Mouse (Mus musculus): Measurements from ENCODE around the gene Capn15. TPM values are rescaled to one million over a fixed set of nuclear protein-coding genes. Genes with fewer than 3 reads are reported as not detected.

Capn15 gene
- polyA plus RNA-seq (2012; fragmentation: generic; extraction: Trizol) = 10 to 100 TPM in 1 of 2 experiments, 1 to 10 TPM in 1; 4.7 to 13.1 TPM

GRCm38 (mm10) chr17:25985306-25986294, at the start of gene Capn15:
Gene Capn15, minus strand, starts transcription at chr17:25985796.

DNA sequence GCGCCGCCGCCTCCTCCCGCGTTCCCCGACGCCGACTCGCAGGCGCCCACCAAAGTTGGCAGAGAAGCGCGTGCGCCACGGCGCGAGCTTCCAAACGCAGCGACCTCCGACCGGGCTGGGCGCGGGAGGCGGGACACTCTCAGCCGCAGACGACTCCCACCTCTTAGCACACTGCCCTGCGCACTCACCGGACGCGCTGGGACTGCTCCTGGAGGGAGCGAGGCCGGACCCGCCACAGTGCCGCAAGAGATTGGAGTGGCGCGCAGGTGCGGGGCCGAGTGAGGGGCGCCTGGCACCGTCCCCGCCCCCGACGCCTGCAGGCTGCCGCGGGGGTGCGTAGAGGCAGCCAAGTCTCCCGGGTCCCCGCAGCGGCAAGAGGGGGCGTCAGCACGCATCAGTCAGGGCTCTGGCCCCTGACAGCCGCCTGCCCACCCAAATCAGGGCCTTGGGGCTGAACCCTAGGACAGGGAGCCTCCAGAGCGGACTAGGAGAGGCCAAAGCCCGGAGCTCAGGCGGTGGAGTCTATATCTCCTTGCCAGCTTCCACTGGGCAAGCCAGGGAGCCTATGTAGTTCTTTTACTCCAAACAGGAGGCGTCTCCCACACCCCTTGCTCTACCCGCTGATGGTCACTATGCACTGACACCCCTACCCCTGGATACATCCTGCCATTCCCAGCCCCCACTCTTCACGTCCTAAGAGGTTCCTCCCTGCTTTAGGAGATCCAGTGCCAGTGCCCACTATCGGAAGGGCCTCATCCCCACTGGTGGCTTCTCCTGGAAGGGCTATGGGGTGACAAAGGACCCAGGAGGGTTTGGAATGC, 33.6 kb downstream of the Capn15 start, which contains the start of gene A930017K11Rik:
A930017K11Rik (minus strand) TSS at position 763 of the 821 bp plus-strand sequence.

DNA sequence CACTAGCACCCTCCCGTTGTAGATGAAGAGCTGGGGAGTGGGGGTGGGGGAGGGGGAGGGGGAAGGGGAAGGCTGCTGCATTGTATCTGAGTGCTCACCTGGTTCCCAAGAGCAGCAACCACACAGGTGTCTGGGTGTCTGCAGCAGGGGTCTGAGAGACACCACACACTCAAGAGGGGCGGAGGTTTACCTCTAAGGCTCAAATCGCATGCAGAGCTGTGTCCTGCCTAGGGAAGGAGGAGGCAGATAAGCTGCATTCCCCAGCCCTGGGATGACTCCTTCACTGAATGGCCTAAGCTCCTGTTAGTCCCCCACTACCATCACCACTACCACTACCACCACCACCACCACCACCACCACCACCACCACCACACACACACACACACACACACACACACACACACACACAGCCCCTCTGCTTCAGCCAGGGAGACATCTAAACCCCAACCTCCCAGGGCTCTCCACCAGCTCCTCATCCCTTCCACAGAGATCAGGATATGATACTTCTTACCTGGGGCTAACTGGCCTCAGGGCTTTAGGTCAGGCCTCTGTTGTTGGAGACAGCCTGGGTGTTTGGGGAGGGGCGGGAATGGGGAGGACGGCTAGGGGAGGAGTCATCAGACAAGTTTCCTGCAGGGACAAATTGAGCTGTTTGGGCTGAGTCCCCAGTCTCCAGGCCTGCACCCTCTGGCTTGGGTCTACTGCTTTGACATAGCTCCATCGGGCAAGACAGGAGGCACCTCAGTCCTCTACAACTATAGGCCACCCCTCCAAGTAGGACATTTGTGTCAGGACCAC, 41.0 kb downstream of the Capn15 start, which contains the start of the genes Pigq and Nhlrc4:
Pigq (minus strand) TSS at position 571 of the 798 bp plus-strand sequence.
Nhlrc4 (minus strand) TSS at position 596 of the 798 bp plus-strand sequence.

DNA sequence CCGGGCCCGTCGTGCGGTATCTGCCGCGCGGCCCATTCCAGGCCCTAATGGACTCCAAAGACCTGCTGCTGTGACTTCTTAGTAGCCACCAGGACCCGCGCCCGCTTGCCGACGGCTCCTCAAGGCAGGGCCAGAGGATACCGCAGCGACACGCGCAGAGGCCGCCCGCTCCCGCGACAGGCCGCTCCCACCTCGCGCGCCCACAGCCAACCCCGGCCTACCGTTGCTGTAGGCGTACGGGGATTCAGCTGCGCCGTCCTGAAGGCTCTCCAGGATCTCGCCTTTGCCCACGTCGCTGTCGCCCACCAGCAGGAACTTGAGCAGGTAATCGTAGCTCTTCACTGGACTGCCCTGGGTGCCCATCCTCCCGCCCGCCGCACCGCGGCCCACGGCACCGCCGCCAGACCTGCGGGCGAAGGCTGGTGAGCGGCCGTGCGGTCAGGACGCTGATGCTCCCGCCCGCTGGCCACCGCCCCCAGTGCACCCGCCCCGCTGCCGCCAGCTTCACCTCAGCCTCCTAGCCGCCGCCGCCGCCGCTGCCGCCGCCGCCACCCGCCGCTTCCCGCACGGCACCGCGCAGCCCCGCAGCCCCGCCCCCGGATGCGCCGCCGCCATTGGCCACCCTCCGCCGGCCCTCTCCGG, 66.3 kb downstream of the Capn15 start, which contains the start of gene Rab40c:
Rab40c (minus strand) TSS at position 584 of the 642 bp plus-strand sequence.

Other genes starting within 250 kb of the Capn15 start
- gene Mslnl, start 249.8 kb downstream of the Capn15 start, polyA plus RNA-seq (2012; fragmentation: generic; extraction: Trizol) = under 1 TPM; 0.01 to 0.05 TPM
- gene Msln, start 231.4 kb downstream of the Capn15 start, polyA plus RNA-seq (2012; fragmentation: generic; extraction: Trizol) = 10 to 100 TPM in 1 of 2 experiments, 1 to 10 TPM in 1; 5.9 to 17.1 TPM
- 10 to 100 TPM; 19.4 to 24.0 TPM for gene Narfl, start 212.0 kb downstream of the Capn15 start, polyA plus RNA-seq (2012; fragmentation: generic; extraction: Trizol)
- 10 to 100 TPM; 33.9 to 66.4 TPM for gene Haghl, start 200.1 kb downstream of the Capn15 start, polyA plus RNA-seq (2012; fragmentation: generic; extraction: Trizol)
- under 1 TPM; 0.11 to 0.14 TPM for gene Ccdc78, start 199.2 kb downstream of the Capn15 start, polyA plus RNA-seq (2012; fragmentation: generic; extraction: Trizol)
- gene Fam173a, start 192.9 kb downstream of the Capn15 start, polyA plus RNA-seq (2012; fragmentation: generic; extraction: Trizol) = 10 to 100 TPM; 89.1 to 99.0 TPM
- 1 to 10 TPM in 1 of 2 experiments, not detected in 1; 1.4 TPM for gene AC134908.4, start 190.1 kb downstream of the Capn15 start, polyA plus RNA-seq (2012; fragmentation: generic; extraction: Trizol)
- gene Metrn, start 188.7 kb downstream of the Capn15 start, polyA plus RNA-seq (2012; fragmentation: generic; extraction: Trizol) = 100 to 1,000 TPM in 1 of 2 experiments, 10 to 100 TPM in 1; 88.0 to 177 TPM
- gene Fbxl16, start 176.7 kb downstream of the Capn15 start, polyA plus RNA-seq (2012; fragmentation: generic; extraction: Trizol) = under 1 TPM; 0.05 to 0.27 TPM
- 10 to 100 TPM in 1 of 2 experiments, 1 to 10 TPM in 1; 10.0 to 27.6 TPM for gene Wdr24, start 162.2 kb downstream of the Capn15 start, polyA plus RNA-seq (2012; fragmentation: generic; extraction: Trizol)
- 10 to 100 TPM; 14.3 to 39.3 TPM for gene Jmjd8, start 156.9 kb downstream of the Capn15 start, polyA plus RNA-seq (2012; fragmentation: generic; extraction: Trizol)
- 100 to 1,000 TPM; 242 to 426 TPM for gene Stub1, start 152.4 kb downstream of the Capn15 start, polyA plus RNA-seq (2012; fragmentation: generic; extraction: Trizol)
- gene Rhbdl1, start 148.5 kb downstream of the Capn15 start, polyA plus RNA-seq (2012; fragmentation: generic; extraction: Trizol) = 1 to 10 TPM in 1 of 2 experiments, under 1 TPM in 1; 0.07 to 1.4 TPM
- 1 to 10 TPM in 1 of 2 experiments, under 1 TPM in 1; 0.06 to 1.5 TPM for gene Gm20683, start 144.0 kb downstream of the Capn15 start, polyA plus RNA-seq (2012; fragmentation: generic; extraction: Trizol)
- 10 to 100 TPM; 17.7 to 29.4 TPM for gene Rhot2, start 140.9 kb downstream of the Capn15 start, polyA plus RNA-seq (2012; fragmentation: generic; extraction: Trizol)
- gene Wdr90, start 124.3 kb downstream of the Capn15 start, polyA plus RNA-seq (2012; fragmentation: generic; extraction: Trizol) = 10 to 100 TPM; 15.7 to 20.9 TPM
- 10 to 100 TPM; 19.6 to 60.3 TPM for gene Mcrip2, start 117.0 kb downstream of the Capn15 start, polyA plus RNA-seq (2012; fragmentation: generic; extraction: Trizol)
- 10 to 100 TPM; 39.4 to 53.9 TPM for gene Mettl26, start 110.7 kb downstream of the Capn15 start, polyA plus RNA-seq (2012; fragmentation: generic; extraction: Trizol)
- 1 to 10 TPM in 1 of 2 experiments, under 1 TPM in 1; 0.22 to 1.1 TPM for gene Wfikkn1, start 104.9 kb downstream of the Capn15 start, polyA plus RNA-seq (2012; fragmentation: generic; extraction: Trizol)
- gene Rab40c, start 66.1 kb downstream of the Capn15 start, polyA plus RNA-seq (2012; fragmentation: generic; extraction: Trizol) = 10 to 100 TPM; 14.7 to 31.1 TPM
- gene Pigq, start 40.9 kb downstream of the Capn15 start, polyA plus RNA-seq (2012; fragmentation: generic; extraction: Trizol) = 10 to 100 TPM; 24.9 to 42.4 TPM
- gene Nhlrc4, start 40.8 kb downstream of the Capn15 start, polyA plus RNA-seq (2012; fragmentation: generic; extraction: Trizol) = under 1 TPM; 0.02 to 0.78 TPM
- gene A930017K11Rik, start 33.2 kb downstream of the Capn15 start, polyA plus RNA-seq (2012; fragmentation: generic; extraction: Trizol) = under 1 TPM; 0.02 to 0.04 TPM
- gene Rab11fip3, start 83.8 kb upstream of the Capn15 start, polyA plus RNA-seq (2012; fragmentation: generic; extraction: Trizol) = 10 to 100 TPM in 1 of 2 experiments, 1 to 10 TPM in 1; 6.5 to 26.0 TPM
- 10 to 100 TPM in 1 of 2 experiments, 1 to 10 TPM in 1; 1.2 to 18.9 TPM for gene Decr2, start 104.5 kb upstream of the Capn15 start, polyA plus RNA-seq (2012; fragmentation: generic; extraction: Trizol)
- gene Nme4, start 109.8 kb upstream of the Capn15 start, polyA plus RNA-seq (2012; fragmentation: generic; extraction: Trizol) = 10 to 100 TPM; 49.6 to 54.8 TPM
- 10 to 100 TPM in 1 of 2 experiments, 1 to 10 TPM in 1; 3.2 to 11.1 TPM for gene Tmem8, start 127.5 kb upstream of the Capn15 start, polyA plus RNA-seq (2012; fragmentation: generic; extraction: Trizol)
- gene Mrpl28, start 137.7 kb upstream of the Capn15 start, polyA plus RNA-seq (2012; fragmentation: generic; extraction: Trizol) = 100 to 1,000 TPM; 206 to 383 TPM
- gene Axin1, start 152.9 kb upstream of the Capn15 start, polyA plus RNA-seq (2012; fragmentation: generic; extraction: Trizol) = 10 to 100 TPM; 19.2 to 34.4 TPM
- gene Pdia2, start 213.3 kb upstream of the Capn15 start, polyA plus RNA-seq (2012; fragmentation: generic; extraction: Trizol) = not detected
- under 1 TPM; 0.01 to 0.46 TPM for gene Rgs11, start 217.2 kb upstream of the Capn15 start, polyA plus RNA-seq (2012; fragmentation: generic; extraction: Trizol)
- 1 to 10 TPM in 1 of 2 experiments, under 1 TPM in 1; 0.91 to 5.9 TPM for gene Arhgdig, start 222.0 kb upstream of the Capn15 start, polyA plus RNA-seq (2012; fragmentation: generic; extraction: Trizol)